Mouse (Mus musculus) midbrain, embryonic 14.5 days (tissue): ENCODE measurements around the gene Tex44. TPM values are rescaled to one million over a fixed set of nuclear protein-coding genes. Genes with fewer than 3 reads are reported as not detected.
"Not testable (repeated sequence)": the region's sequence is repeated elsewhere in the genome, so short reads cannot be mapped to it uniquely, and the experiment has no call there.

ENCODE experiments used
- ATAC-seq: fragments of 200-750 bp; cut with Nextera tagmentation; 2 replicates; pipeline ENCODE4 v1.8.0; 2017; ENCODE audit warnings: moderate number of reproducible peaks, moderate library complexity; ENCODE audit not compliant: low FRiP score, low TSS enrichment
- DNase-seq: peaks from one replicate; pipeline ENCODE4 v3.0.0-alpha.2; 2015
- H3K27ac ChIP-seq: fragments of 300-500 bp; sonication (generic); replicated peaks from 2 replicates; pipeline ENCODE4 v1.5.1; 2014; ENCODE audit warnings: mild to moderate bottlenecking, low read depth, low read length, moderate library complexity
- H3K27me3 ChIP-seq: fragments of 300-500 bp; sonication (generic); 2 replicates; pipeline ENCODE4 v1.6.1; 2014; ENCODE audit warnings: low read length, control low read depth, mixed read lengths; ENCODE audit not compliant: control insufficient read depth, insufficient read depth
- H3K36me3 ChIP-seq: fragments of 300-500 bp; sonication (generic); 2 replicates; pipeline ENCODE4 v1.6.1; 2014; ENCODE audit warnings: low read length, control low read depth; ENCODE audit not compliant: control insufficient read depth, insufficient read depth
- H3K4me1 ChIP-seq: fragments of 300-500 bp; sonication (generic); 2 replicates; pipeline ENCODE4 v1.6.1; 2014; ENCODE audit warnings: mild to moderate bottlenecking, antibody characterized with exemption, low read length, control low read depth; ENCODE audit not compliant: control insufficient read depth, insufficient read depth
- H3K4me2 ChIP-seq: fragments of 300-500 bp; sonication (generic); 2 replicates; pipeline ENCODE4 v1.6.1; 2014; ENCODE audit warnings: mild to moderate bottlenecking, low read length, moderate library complexity
- H3K4me3 ChIP-seq: fragments of 300-500 bp; sonication (generic); replicated peaks from 2 replicates; pipeline ENCODE4 v1.5.1; 2014; ENCODE audit warnings: low read depth, low read length
- H3K9ac ChIP-seq: fragments of 300-500 bp; sonication (generic); replicated peaks from 2 replicates; pipeline ENCODE4 v1.6.1; 2014; ENCODE audit warnings: mild to moderate bottlenecking, low read length, moderate library complexity
- H3K9me3 ChIP-seq: fragments of 300-500 bp; sonication (generic); 2 replicates; pipeline ENCODE4 v1.6.1; 2016; ENCODE audit warnings: low read length, control low read depth, mixed read lengths; ENCODE audit not compliant: control insufficient read depth
- WGBS: fragments of 180-500 bp; shearing (Covaris S2); extraction: QIAGEN DNeasy Blood & Tissue Kit; methylation state at CpG from one replicate; pipeline ENCODE4 v1.1.7; 2014; 5-methylcytosine and 5-hydroxymethylcytosine counted together
- polyA plus RNA-seq: library from polyadenylated mRNA; unstranded; fragments of >200 nt; fragmentation: Nextera tagmentation; extraction: Ambion mirVana; gene quantifications from 2 replicates; pipeline ENCODE4 v1.2.1, GENCODE M21; 2014

The Tex44 gene
- polyA plus RNA-seq, 1 experiment from 2014 or later, result not detected

DNA sequence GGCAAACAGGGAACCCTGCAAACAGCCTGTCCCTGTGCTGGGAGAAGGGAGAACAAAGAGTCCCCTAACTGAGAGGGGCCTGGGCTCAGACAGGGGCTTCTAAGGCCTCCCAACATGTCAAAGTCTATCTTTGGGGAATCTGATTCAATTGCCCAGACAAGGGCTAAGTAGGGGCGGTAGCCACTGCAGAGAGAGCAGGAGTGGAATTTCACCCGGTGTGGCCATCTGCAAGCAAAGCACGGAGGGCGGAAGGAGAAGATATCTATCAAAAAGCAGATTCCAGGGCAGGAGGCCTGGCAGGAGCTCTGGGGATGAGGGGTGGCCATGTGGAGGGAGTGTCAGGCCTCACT, 38.7 kb downstream of the Tex44 start:
- H3K4me3 ChIP-seq, result no peak overlapping the region
- no peaks in the 10 kb centered on the region for H3K27me3 ChIP-seq
- H3K9ac ChIP-seq, result no peak overlapping the region
- no peaks in the 10 kb centered on the region for H3K4me1 ChIP-seq
- no peak for ATAC-seq
- H3K27ac ChIP-seq, result peak overlapping the region; percentile 68; the same call in 1 of the 2 replicates
- WGBS, result 34% methylated on average over 4 of the region's 4 CpGs
- H3K9me3 ChIP-seq, result peaks cover 4% of the 10 kb centered on the region; the same call in 1 of the 2 replicates
- no peaks in the 10 kb centered on the region for H3K36me3 ChIP-seq
- no peak overlapping the region for H3K4me2 ChIP-seq
- DNase-seq, result no peak

DNA sequence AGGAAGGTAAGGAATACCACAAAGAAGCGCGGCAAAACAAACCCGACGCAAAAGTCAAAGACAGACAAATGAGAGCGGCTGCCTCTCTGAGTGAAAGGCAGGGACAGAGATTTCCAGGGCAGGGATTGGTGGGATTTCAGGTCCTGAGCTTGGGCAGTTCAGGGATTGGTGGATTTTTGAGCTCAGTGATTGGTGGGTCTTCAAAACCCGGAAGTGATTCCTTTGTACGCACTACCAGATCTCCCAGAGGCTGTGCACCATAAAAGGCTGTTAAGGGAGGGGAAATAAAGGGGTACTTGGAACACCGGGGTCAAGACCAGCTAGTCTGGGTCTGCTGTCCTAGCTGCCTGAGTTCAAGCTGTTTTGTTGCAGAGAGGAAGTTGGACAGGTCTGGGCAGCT, 41.3 kb downstream of the Tex44 start:
- H3K9me3 ChIP-seq, result no peaks in the 10 kb centered on the region
- WGBS, result 91% methylated on average over 8 of the region's 8 CpGs
- H3K27ac ChIP-seq, result no peak overlapping the region
- no peak for DNase-seq
- H3K4me3 ChIP-seq, result no peak overlapping the region
- no peak for ATAC-seq
- H3K4me2 ChIP-seq, result no peak overlapping the region
- peaks cover 3% of the 10 kb centered on the region; the same call in 1 of the 2 replicates for H3K4me1 ChIP-seq
- no peak overlapping the region for H3K9ac ChIP-seq
- H3K27me3 ChIP-seq, result no peaks in the 10 kb centered on the region
- H3K36me3 ChIP-seq, result no peaks in the 10 kb centered on the region

DNA sequence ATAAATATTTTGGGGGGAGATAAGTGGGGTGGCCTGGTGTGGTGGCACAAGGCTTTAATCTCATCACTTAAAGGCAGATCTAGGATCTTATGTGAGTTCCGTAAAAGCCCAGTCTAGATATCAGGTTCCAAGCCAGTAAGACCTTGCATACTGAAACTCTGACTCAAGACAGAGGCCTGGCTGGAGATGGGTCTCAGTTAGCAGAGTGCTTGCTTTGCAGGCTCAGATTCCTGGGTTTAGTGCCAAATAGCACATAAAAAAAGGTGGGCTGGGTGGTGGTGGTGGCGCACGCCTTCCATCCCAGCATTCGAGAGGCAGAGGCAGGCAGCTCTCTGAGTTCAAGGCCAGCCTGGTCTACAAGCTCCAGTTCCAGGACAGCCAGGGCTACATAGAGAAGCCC, 43.7 kb downstream of the Tex44 start:
- H3K36me3 ChIP-seq, result no peaks in the 10 kb centered on the region
- DNase-seq, result no peak
- no peak for ATAC-seq
- WGBS, result over 99% methylated on average over 4 of the region's 4 CpGs
- no peak overlapping the region for H3K27ac ChIP-seq
- no peak overlapping the region for H3K4me3 ChIP-seq
- no peak overlapping the region for H3K4me2 ChIP-seq
- no peaks in the 10 kb centered on the region for H3K27me3 ChIP-seq
- no peaks in the 10 kb centered on the region for H3K9me3 ChIP-seq
- H3K9ac ChIP-seq, result no peak overlapping the region
- peaks cover 3% of the 10 kb centered on the region; the same call in 1 of the 2 replicates for H3K4me1 ChIP-seq

DNA sequence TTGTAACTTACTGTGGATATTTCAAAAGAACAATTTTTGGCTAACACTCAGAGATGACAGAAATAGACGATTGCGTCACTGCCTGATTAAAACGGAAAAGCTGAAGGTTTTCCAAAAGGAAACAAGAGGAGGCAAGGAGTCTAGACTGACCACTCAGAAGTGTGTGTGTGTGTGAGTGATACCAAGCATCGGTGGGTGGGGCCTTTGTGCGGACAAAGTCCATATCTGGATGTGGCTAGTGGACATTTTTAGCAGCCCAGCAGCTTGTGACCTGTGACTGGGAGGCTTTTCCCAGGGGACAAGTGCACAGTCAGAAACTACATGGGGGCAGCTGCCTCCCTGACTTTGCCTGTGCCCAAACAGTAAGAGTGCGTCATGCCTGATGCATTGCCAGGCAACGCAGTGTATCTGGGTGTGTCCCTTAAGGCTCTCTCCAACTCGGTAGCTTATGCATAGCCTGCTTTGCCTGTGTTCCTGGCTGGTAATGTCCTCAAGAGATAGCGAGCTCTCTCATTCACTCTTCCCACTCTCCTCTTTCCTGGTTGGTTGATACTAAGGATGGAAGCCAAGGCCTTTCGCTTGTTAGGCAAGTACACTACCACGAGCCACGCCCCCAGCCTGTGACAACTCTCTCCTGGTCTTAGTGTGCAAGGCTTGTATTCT, 44.5 kb downstream of the Tex44 start:
- ATAC-seq, result no peak

DNA sequence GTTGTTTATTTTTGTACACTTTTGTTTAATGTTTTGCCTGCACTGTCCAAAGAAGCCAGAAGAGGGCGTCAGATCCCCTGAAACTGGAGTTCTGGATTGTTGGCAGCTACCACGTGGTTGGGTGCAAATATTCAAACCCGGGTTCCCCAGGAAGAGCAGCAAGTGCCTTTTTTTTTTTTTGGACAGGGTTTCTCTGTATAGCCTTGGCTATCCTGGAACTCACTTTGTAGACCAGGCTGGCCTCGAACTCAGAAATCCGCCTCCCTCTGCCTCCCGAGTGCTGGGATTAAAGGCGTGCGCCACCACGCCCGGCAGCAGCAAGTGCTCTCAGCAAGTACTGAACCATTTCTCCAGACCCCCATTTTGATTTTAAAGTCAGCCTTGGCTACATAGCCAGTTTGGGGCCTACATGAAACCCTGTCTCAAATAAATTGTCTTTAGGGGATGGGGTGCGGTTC, 45.4 kb downstream of the Tex44 start:
- 77% methylated on average over 11 of the region's 11 CpGs for WGBS
- not testable (repeated sequence) for H3K4me2 ChIP-seq, H3K4me1 ChIP-seq, H3K27ac ChIP-seq, H3K4me3 ChIP-seq, H3K9me3 ChIP-seq, DNase-seq, H3K27me3 ChIP-seq, ATAC-seq, H3K36me3 ChIP-seq, H3K9ac ChIP-seq

More for the DNA sequence above, 44.5 kb downstream of the Tex44 start:
- Histone ChIP-seq H3K4me2 (no peak overlapping the region), H3K4me3 (no peak overlapping the region), H3K9me3 (no peaks in the 10 kb centered on the region), H3K27me3 (no peaks in the 10 kb centered on the region), H3K27ac (no peak overlapping the region), H3K4me1 (peaks cover 3% of the 10 kb centered on the region; the same call in 1 of the 2 replicates), H3K36me3 (no peaks in the 10 kb centered on the region), H3K9ac (no peak overlapping the region)
- DNase-seq, result no peak
- 79% methylated on average over 12 of the region's 12 CpGs for whole genome bisulfite sequencing

DNA sequence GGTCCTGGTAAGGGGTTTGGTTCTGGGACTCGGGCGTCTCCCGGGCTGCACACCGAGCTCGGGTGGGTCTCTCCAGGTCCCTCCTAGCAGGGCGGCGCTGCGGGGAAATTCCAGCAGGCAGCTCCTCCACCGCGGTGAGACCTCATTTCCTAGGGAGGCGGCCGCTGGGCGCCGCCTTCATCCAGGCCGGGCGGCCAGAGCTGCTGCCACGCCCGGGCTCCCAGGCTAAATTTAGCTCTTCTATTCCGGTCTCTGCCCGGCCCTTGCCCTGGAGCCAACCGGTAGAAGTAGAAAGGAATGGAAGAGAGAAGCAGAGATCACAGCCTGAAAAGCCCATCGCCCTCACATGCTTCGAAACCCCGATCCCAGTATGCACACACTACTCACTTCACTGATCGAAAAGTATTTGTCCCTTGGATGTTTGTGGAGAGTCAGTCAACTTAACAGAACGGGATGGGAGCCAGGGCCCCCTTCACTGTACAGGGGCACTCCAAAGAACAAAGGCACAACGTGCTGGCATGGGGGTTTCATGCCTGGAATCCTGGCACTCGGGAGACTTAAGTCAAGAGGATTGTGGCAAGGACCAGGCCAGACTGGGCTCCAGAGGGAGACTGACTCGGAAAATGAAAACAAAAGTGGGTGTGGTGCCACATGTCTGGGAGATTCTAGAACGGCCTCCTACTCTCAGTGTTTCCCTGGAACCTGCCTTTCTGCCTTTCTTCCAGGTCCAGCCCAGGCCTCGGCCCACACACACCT, 46.2 kb downstream of the Tex44 start:
- H3K27me3 ChIP-seq, result no peaks in the 10 kb centered on the region
- ATAC-seq, result peak; percentile 46; the same call in 1 of the 2 replicates
- H3K4me1 ChIP-seq, result peaks cover 3% of the 10 kb centered on the region; the same call in 1 of the 2 replicates
- H3K9me3 ChIP-seq, result no peaks in the 10 kb centered on the region
- no peak overlapping the region for H3K4me3 ChIP-seq
- WGBS, result 24% methylated on average over 31 of the region's 31 CpGs
- DNase-seq, result peak; percentile 49
- no peaks in the 10 kb centered on the region for H3K36me3 ChIP-seq
- peak overlapping the region; percentile 47 for H3K9ac ChIP-seq
- H3K27ac ChIP-seq, result peak overlapping the region; percentile 58
- peak overlapping the region; percentile 48 for H3K4me2 ChIP-seq

DNA sequence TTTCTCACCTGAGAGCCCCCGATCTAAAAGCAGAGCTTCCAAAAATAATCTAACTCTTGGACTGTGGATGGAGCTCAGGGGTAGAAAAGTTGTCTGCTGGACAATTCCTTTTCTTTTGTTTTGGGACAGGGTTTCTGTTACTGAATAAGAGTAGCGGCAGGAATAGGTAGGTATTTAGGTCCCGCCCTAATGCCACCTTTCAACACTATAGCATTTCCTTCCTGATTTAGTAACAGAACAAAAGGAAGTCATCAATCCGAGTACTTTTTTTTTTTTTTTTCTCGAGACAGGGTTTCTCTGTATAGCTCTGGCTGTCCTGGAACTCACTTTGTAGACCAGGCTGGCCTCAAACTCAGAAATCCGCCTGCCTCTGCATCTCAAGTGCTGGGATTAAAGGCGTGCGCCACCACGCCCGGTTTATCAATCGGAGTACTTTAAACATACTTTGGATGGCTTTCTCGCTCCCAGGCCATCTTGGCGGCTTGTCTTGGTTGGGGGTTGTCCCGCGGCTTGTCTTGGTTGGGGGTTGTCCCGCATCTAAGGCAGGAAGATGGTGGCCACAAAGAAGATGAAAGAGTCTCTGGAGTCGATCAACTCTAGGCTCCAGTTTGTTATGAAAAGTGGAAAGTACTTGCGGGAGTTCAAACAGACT, 47.1 kb downstream of the Tex44 start:
- no peaks in the 10 kb centered on the region for H3K36me3 ChIP-seq
- WGBS, result 93% methylated on average over 18 of the region's 18 CpGs

More for the DNA sequence above, 47.1 kb downstream of the Tex44 start:
- H3K4me1 ChIP-seq, result peaks cover 3% of the 10 kb centered on the region; the same call in 1 of the 2 replicates
- H3K27me3 ChIP-seq, result no peaks in the 10 kb centered on the region
- DNase-seq (no peak), ATAC-seq (no peak)
- H3K4me3 ChIP-seq, result no peak overlapping the region
- H3K9ac ChIP-seq, result no peak overlapping the region
- H3K4me2 ChIP-seq, result no peak overlapping the region
- no peak overlapping the region for H3K27ac ChIP-seq
- H3K9me3 ChIP-seq, result no peaks in the 10 kb centered on the region
